Mouse (Mus musculus) kidney, postnatal 0 days (tissue): ENCODE measurements at regions not wholly inside any gene's neighbourhood (a gene's known extent, or its start where the extent isn't known, plus 50 kb on each side); places are given as distances from the start of the nearest gene placed in this dataset.

Source experiments
- ATAC-seq: fragments of 200-750 bp; cut with Nextera tagmentation; replicated peaks from 2 replicates; pipeline ENCODE4 v1.8.0; 2017; ENCODE audit warnings: low read depth, moderate number of reproducible peaks, moderate TSS enrichment, moderate library complexity; ENCODE audit not compliant: low FRiP score
- DNase-seq: peaks from one replicate; pipeline ENCODE4 v3.0.0-alpha.2; 2016; ENCODE audit warnings: low spot score
- H3K27ac ChIP-seq: fragments of 300-500 bp; sonication (generic); 2 replicates; pipeline ENCODE4 v1.5.1; 2014; ENCODE audit warnings: mild to moderate bottlenecking
- H3K27me3 ChIP-seq: fragments of 300-500 bp; sonication (generic); 2 replicates; pipeline ENCODE4 v1.6.1; 2014; ENCODE audit warnings: low read length, mixed read lengths; ENCODE audit not compliant: insufficient read depth
- H3K36me3 ChIP-seq: fragments of 300-500 bp; sonication (generic); 2 replicates; pipeline ENCODE4 v1.6.1; 2014; ENCODE audit warnings: low read length, mixed read lengths; ENCODE audit not compliant: insufficient read depth
- H3K4me1 ChIP-seq: fragments of 300-500 bp; sonication (generic); replicated peaks from 2 replicates; pipeline ENCODE4 v1.6.1; 2014; ENCODE audit warnings: antibody characterized with exemption, low read length, mixed read lengths; ENCODE audit not compliant: insufficient read depth
- H3K4me2 ChIP-seq: fragments of 300-500 bp; sonication (generic); 2 replicates; pipeline ENCODE4 v1.6.1; 2014; ENCODE audit warnings: mild to moderate bottlenecking, low read length, moderate library complexity, mixed read lengths
- H3K4me3 ChIP-seq: fragments of 300-500 bp; sonication (generic); replicated peaks from 2 replicates; pipeline ENCODE4 v1.5.1; 2014; ENCODE audit warnings: low read depth, low read length
- H3K9ac ChIP-seq: fragments of 300-500 bp; sonication (generic); 2 replicates; pipeline ENCODE4 v1.6.1; 2014; ENCODE audit warnings: low read depth, low read length
- H3K9me3 ChIP-seq: fragments of 300-500 bp; sonication (generic); replicated peaks from 2 replicates; pipeline ENCODE4 v1.6.1; 2016; ENCODE audit warnings: low read length, inconsistent platforms, mixed read lengths
- CTCF ChIP-seq: IDR thresholded peaks from 2 replicates; pipeline ENCODE4 v1.5.1; 2016; ENCODE audit warnings: antibody characterized with exemption, low read depth, mild to moderate bottlenecking, moderate library complexity
- WGBS: fragments of 180-500 bp; shearing (Covaris S2); extraction: QIAGEN DNeasy Blood & Tissue Kit; methylation state at CpG from one replicate; pipeline ENCODE4 v1.1.7; 2014; 5-methylcytosine and 5-hydroxymethylcytosine counted together

- WGBS = 43% methylated on average over 1 of the region's 1 CpGs
- TF ChIP-seq CTCF = no peak
- no peaks in the 10 kb centered on the region for H3K9me3 ChIP-seq
- ATAC-seq (no peak), DNase-seq (peak; percentile 18)
- no peak overlapping the region for H3K27ac ChIP-seq
- no peak overlapping the region for H3K4me3 ChIP-seq
- no peaks in the 10 kb centered on the region for H3K36me3 ChIP-seq
- H3K9ac ChIP-seq = no peak overlapping the region
- H3K4me2 ChIP-seq = no peak overlapping the region
- H3K27me3 ChIP-seq = no peaks in the 10 kb centered on the region
- H3K4me1 ChIP-seq = no peaks in the 10 kb centered on the region
Measured at GRCm38 (mm10) chr5:47608318-47608717, 374.6 kb upstream of the Slit2 start.
